Mouse (Mus musculus): ENCODE measurements around the gene Nlrc5. TPM values are rescaled to one million over a fixed set of nuclear protein-coding genes. Genes with fewer than 3 reads are reported as not detected.
A peak's percentile ranks its signal among the peaks of the same experiment; 100 is the strongest.

Nlrc5 gene
- polyA plus RNA-seq, 1 experiment from 2014 or later: 0.28 TPM

DNA sequence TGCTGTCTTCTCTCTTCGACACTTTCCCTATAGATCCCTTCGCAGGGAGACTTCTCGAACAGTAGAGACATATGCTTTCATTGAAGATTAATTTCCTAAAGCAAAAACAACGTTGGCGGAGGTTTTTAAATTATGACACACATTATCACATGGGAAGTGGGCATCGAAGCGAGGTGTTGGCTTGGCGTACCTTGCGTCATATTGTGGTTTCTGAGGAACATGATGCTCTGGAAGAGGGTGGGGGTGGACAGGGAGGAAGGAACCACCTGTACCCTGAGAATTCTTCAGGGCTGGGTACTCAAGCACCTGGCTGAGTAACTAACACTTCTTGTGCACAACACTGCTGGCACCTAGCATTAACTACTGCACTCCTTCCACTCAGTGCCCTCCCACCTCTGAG, 90.4 kb downstream of the Nlrc5 start:
- Histone ChIP-seq H3K4me2 (ENCODE audit: low read length) (no peak overlapping the region), H3K36me3 (ENCODE audit: control insufficient read depth, insufficient read depth) (no peaks in the 10 kb centered on the region), H3K9ac (replicated peaks; ENCODE audit: low read depth, low read length) (no peak overlapping the region), H3K4me1 (replicated peaks; ENCODE audit: control insufficient read depth, insufficient read depth, low read length) (no peaks in the 10 kb centered on the region), H3K27ac (ENCODE audit: low read length) (no peak overlapping the region), H3K4me3 (replicated peaks; ENCODE audit: low read length) (no peak overlapping the region), H3K9me3 (ENCODE audit: control insufficient read depth, low read length) (no peaks in the 10 kb centered on the region), H3K27me3 (replicated peaks; ENCODE audit: control insufficient read depth, insufficient read depth, low read length) (no peaks in the 10 kb centered on the region)
- WGBS: 89% methylated on average over 9 of the region's 9 CpGs
- no peak for ATAC-seq

DNA sequence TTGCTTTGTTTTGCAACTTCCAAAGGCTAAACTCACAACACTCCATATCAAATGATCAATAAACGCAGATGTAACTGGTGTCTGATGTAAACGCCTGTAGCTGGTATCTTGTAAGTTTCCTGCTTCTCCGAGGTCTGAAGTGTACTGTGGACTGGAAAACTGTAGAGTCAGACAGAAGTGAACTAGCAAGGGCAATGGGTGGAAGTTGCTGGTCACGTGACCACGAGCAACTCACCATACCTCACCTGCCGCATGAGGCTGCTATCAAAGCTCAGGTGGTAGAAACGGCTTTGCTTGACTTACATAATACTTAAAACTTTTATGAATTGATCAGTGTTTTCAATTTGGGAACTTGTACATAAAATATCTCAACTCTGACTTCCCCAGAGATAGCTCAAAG, 93.0 kb downstream of the Nlrc5 start:
- Histone ChIP-seq H3K9me3 (ENCODE audit: control insufficient read depth, low read length) (no peaks in the 10 kb centered on the region), H3K27ac (ENCODE audit: low read length) (no peak overlapping the region), H3K27me3 (replicated peaks; ENCODE audit: control insufficient read depth, insufficient read depth, low read length) (no peaks in the 10 kb centered on the region), H3K9ac (replicated peaks; ENCODE audit: low read depth, low read length) (no peak overlapping the region), H3K4me3 (replicated peaks; ENCODE audit: low read length) (no peak overlapping the region), H3K4me2 (ENCODE audit: low read length) (no peak overlapping the region), H3K36me3 (ENCODE audit: control insufficient read depth, insufficient read depth) (no peaks in the 10 kb centered on the region), H3K4me1 (replicated peaks; ENCODE audit: control insufficient read depth, insufficient read depth, low read length) (peaks cover 5% of the 10 kb centered on the region; the same call in 1 of the 2 replicates)
- WGBS: 87% methylated on average over 7 of the region's 7 CpGs
- ATAC-seq: no peak

GRCm38 (mm10) chr8:94528245-94528644, 94.1 kb downstream of the Nlrc5 start:
- ATAC-seq: no peak
- Histone ChIP-seq H3K36me3 (ENCODE audit: control insufficient read depth, insufficient read depth) (no peaks in the 10 kb centered on the region), H3K9me3 (ENCODE audit: control insufficient read depth, low read length) (no peaks in the 10 kb centered on the region), H3K9ac (replicated peaks; ENCODE audit: low read depth, low read length) (no peak overlapping the region), H3K4me3 (replicated peaks; ENCODE audit: low read length) (no peak overlapping the region), H3K4me2 (ENCODE audit: low read length) (no peak overlapping the region), H3K4me1 (replicated peaks; ENCODE audit: control insufficient read depth, insufficient read depth, low read length) (peaks cover 9% of the 10 kb centered on the region), H3K27me3 (replicated peaks; ENCODE audit: control insufficient read depth, insufficient read depth, low read length) (no peaks in the 10 kb centered on the region), H3K27ac (ENCODE audit: low read length) (no peak overlapping the region)
- WGBS: 44% methylated on average over 4 of the region's 4 CpGs

- peaks cover 14% of the 10 kb centered on the region for H3K4me1 ChIP-seq (replicated peaks; ENCODE audit: control insufficient read depth, insufficient read depth, low read length)
- H3K4me3 ChIP-seq (replicated peaks; ENCODE audit: low read length): no peak overlapping the region
- no peak for ATAC-seq
Measured at GRCm38 (mm10) chr8:94529875-94530274, 95.7 kb downstream of the Nlrc5 start.

GRCm38 (mm10) chr8:94530643-94531042, 96.5 kb downstream of the Nlrc5 start:
- 88% methylated on average over 4 of the region's 4 CpGs for WGBS
- Histone ChIP-seq H3K9ac (replicated peaks; ENCODE audit: low read depth, low read length) (no peak overlapping the region), H3K9me3 (ENCODE audit: control insufficient read depth, low read length) (no peaks in the 10 kb centered on the region), H3K27me3 (replicated peaks; ENCODE audit: control insufficient read depth, insufficient read depth, low read length) (no peaks in the 10 kb centered on the region), H3K36me3 (ENCODE audit: control insufficient read depth, insufficient read depth) (no peaks in the 10 kb centered on the region), H3K27ac (ENCODE audit: low read length) (no peak overlapping the region), H3K4me3 (replicated peaks; ENCODE audit: low read length) (no peak overlapping the region), H3K4me1 (replicated peaks; ENCODE audit: control insufficient read depth, insufficient read depth, low read length) (peaks cover 20% of the 10 kb centered on the region), H3K4me2 (ENCODE audit: low read length) (no peak overlapping the region)
- no peak for ATAC-seq

More at GRCm38 (mm10) chr8:94529875-94530274, 95.7 kb downstream of the Nlrc5 start:
- no peaks in the 10 kb centered on the region for H3K9me3 ChIP-seq (ENCODE audit: control insufficient read depth, low read length)
- H3K9ac ChIP-seq (replicated peaks; ENCODE audit: low read depth, low read length): no peak overlapping the region
- no peaks in the 10 kb centered on the region for H3K27me3 ChIP-seq (replicated peaks; ENCODE audit: control insufficient read depth, insufficient read depth, low read length)
- H3K27ac ChIP-seq (ENCODE audit: low read length): no peak overlapping the region
- H3K4me2 ChIP-seq (ENCODE audit: low read length): no peak overlapping the region
- no peaks in the 10 kb centered on the region for H3K36me3 ChIP-seq (ENCODE audit: control insufficient read depth, insufficient read depth)
- 79% methylated on average over 4 of the region's 4 CpGs for WGBS

GRCm38 (mm10) chr8:94532000-94532399, 97.8 kb downstream of the Nlrc5 start:
- H3K27ac ChIP-seq (ENCODE audit: low read length): 0 out of 2 replicates have a peak overlapping the region, but pooled peaks have one; percentile 2
- peak overlapping the region; percentile 84 for H3K4me2 ChIP-seq (ENCODE audit: low read length)
- peak overlapping the region; percentile 63 for H3K9ac ChIP-seq (replicated peaks; ENCODE audit: low read depth, low read length)
- no peaks in the 10 kb centered on the region for H3K27me3 ChIP-seq (replicated peaks; ENCODE audit: control insufficient read depth, insufficient read depth, low read length)
- no peaks in the 10 kb centered on the region for H3K9me3 ChIP-seq (ENCODE audit: control insufficient read depth, low read length)
- no peak for ATAC-seq
- peak overlapping the region; percentile 66 for H3K4me3 ChIP-seq (replicated peaks; ENCODE audit: low read length)
- WGBS: 4% methylated on average over 8 of the region's 8 CpGs
- H3K36me3 ChIP-seq (ENCODE audit: control insufficient read depth, insufficient read depth): no peaks in the 10 kb centered on the region
- H3K4me1 ChIP-seq (replicated peaks; ENCODE audit: control insufficient read depth, insufficient read depth, low read length): peaks cover 28% of the 10 kb centered on the region

DNA sequence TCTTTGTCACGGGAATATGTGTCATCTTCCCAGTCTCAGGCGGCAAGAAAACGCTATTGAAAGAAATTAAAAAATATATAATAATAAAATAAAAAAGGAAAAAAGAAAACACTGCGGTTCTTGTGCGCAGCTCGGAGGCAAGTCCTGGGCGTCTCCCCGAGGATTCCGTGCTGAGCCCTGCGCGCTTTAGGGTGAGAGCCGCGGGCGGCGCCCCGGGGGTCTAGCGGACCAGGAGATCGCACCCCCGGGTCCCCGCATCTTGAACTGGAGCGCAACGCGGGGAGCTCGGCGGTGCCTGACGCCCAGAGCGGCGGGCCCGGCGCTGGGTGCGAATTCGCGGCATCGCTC, 98.3 kb downstream of the Nlrc5 start:
- Histone ChIP-seq H3K4me2 (ENCODE audit: low read length) (peak overlapping the region; percentile 84), H3K4me3 (replicated peaks; ENCODE audit: low read length) (peak overlapping the region; percentile 66), H3K9ac (replicated peaks; ENCODE audit: low read depth, low read length) (peak overlapping the region; percentile 63), H3K9me3 (ENCODE audit: control insufficient read depth, low read length) (no peaks in the 10 kb centered on the region), H3K27me3 (replicated peaks; ENCODE audit: control insufficient read depth, insufficient read depth, low read length) (no peaks in the 10 kb centered on the region), H3K4me1 (replicated peaks; ENCODE audit: control insufficient read depth, insufficient read depth, low read length) (peaks cover 31% of the 10 kb centered on the region), H3K36me3 (ENCODE audit: control insufficient read depth, insufficient read depth) (no peaks in the 10 kb centered on the region), H3K27ac (ENCODE audit: low read length) (peak overlapping the region; percentile 31)
- ATAC-seq: peak; percentile 34
- whole genome bisulfite sequencing: under 1% methylated on average over 34 of the region's 34 CpGs

GRCm38 (mm10) chr8:94532873-94533671, 98.9 kb downstream of the Nlrc5 start, which contains the start of gene Cpne2:
Gene Cpne2 (plus strand): TSS chr8:94532990.
- under 1% methylated on average over 75 of the region's 81 CpGs for WGBS
- Histone ChIP-seq H3K36me3 (ENCODE audit: control insufficient read depth, insufficient read depth) (no peaks in the 10 kb centered on the region), H3K4me1 (replicated peaks; ENCODE audit: control insufficient read depth, insufficient read depth, low read length) (peaks cover 32% of the 10 kb centered on the region), H3K9ac (replicated peaks; ENCODE audit: low read depth, low read length) (peak within 1 kb of the TSS; percentile 63), H3K9me3 (ENCODE audit: control insufficient read depth, low read length) (no peaks in the 10 kb centered on the region), H3K27me3 (replicated peaks; ENCODE audit: control insufficient read depth, insufficient read depth, low read length) (no peaks in the 10 kb centered on the region), H3K27ac (ENCODE audit: low read length) (peak within 1 kb of the TSS; percentile 31), H3K4me3 (replicated peaks; ENCODE audit: low read length) (peak within 1 kb of the TSS; percentile 66), H3K4me2 (ENCODE audit: low read length) (peak within 1 kb of the TSS; percentile 84)
- ATAC-seq: peak; percentile 86

DNA sequence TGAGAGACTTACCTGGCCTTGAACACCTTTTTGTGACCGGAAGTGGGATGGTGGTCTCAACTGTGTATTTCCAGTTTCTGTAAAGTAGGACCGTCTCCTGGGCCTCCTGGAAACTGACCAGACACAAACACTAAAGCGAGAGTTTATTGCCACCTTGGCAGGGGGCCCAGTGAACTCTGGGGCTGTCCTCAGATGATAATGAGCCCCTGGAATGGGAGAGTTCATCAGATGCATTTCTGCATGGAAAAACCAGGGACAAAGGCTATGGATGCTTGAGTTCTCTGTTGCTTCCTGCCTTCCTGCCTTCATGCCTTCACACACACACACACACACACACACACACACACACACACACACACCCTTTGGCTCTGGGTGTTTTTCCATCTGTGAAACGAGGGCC, 100.5 kb downstream of the Nlrc5 start:
- H3K9me3 ChIP-seq (ENCODE audit: control insufficient read depth, low read length): no peaks in the 10 kb centered on the region
- H3K4me1 ChIP-seq (replicated peaks; ENCODE audit: control insufficient read depth, insufficient read depth, low read length): peaks cover 32% of the 10 kb centered on the region
- no peak overlapping the region for H3K9ac ChIP-seq (replicated peaks; ENCODE audit: low read depth, low read length)
- 25% methylated on average over 4 of the region's 4 CpGs for WGBS
- no peak overlapping the region for H3K27ac ChIP-seq (ENCODE audit: low read length)
- peak overlapping the region; percentile 84; the same call in 1 of the 2 replicates for H3K4me2 ChIP-seq (ENCODE audit: low read length)
- H3K27me3 ChIP-seq (replicated peaks; ENCODE audit: control insufficient read depth, insufficient read depth, low read length): no peaks in the 10 kb centered on the region
- H3K36me3 ChIP-seq (ENCODE audit: control insufficient read depth, insufficient read depth): no peaks in the 10 kb centered on the region
- no peak overlapping the region for H3K4me3 ChIP-seq (replicated peaks; ENCODE audit: low read length)
- no peak for ATAC-seq
